8 mouse cellular contexts compared by ENCODE assay signal in the genomic region with DNA sequence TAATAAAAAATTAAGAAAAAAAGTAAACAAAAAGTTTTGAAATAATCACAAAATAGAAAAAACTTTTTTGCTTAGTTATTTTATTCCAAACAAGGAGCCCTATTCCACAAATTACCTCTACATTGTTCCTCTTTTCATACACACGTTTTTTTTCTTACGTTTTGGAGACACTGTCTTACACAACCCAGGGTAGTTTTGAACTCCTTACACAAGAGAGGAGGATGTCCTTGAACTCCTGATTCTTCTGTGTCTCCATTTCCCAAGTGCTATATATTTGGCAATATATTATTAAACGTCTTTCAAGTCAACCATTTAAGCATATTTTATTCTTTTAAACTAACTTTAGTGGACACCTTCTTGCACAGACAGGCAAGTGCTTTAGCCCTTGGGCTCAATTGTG. TPM values are rescaled to one million over a fixed set of nuclear protein-coding genes. Genes with fewer than 3 reads are reported as not detected.
DNase-seq lines count a peak whose midpoint lies in the region; ATAC-seq and TF ChIP-seq lines count a peak whose summit lies in the region.

No protein-coding gene starts in this region.

- peak; percentile 18; the same call in 1 of the 2 replicates for ATAC-seq in kidney, embryonic 16.5 days (ENCODE audit: low FRiP score, low TSS enrichment)
- peak; percentile 27; the same call in 1 of the 2 replicates for ATAC-seq in forebrain, embryonic 12.5 days (ENCODE audit: low FRiP score)
- no peak for ATAC-seq in limb, embryonic 12.5 days (ENCODE audit: insufficient number of reproducible peaks, insufficient read depth, low FRiP score, low TSS enrichment, low read depth)

- 20% methylated on average over 3 of the region's 3 CpGs for WGBS in kidney, embryonic 16.5 days
- WGBS in kidney, adult 2 months = 18% methylated on average over 3 of the region's 3 CpGs
- WGBS in forebrain, embryonic 12.5 days = 23% methylated on average over 3 of the region's 3 CpGs
- WGBS in limb, embryonic 12.5 days = 14% methylated on average over 3 of the region's 3 CpGs

- no peak overlapping the region for H3K27ac ChIP-seq in kidney, embryonic 16.5 days (ENCODE audit: low read length)
- no peak overlapping the region for H3K27ac ChIP-seq in kidney, adult 2 months (ENCODE audit: insufficient read depth, low read depth, low read length)
- H3K27ac ChIP-seq in forebrain, embryonic 12.5 days = no peak overlapping the region
- no peak overlapping the region for H3K27ac ChIP-seq in limb, embryonic 12.5 days

- peak overlapping the region; percentile 55 for H3ac ChIP-seq in myocyte (ENCODE audit: control insufficient read depth, insufficient read length)

- DNase-seq in kidney, adult 2 months = no peak
- DNase-seq in cerebellum, postnatal 14 days = no peak
- no peak for DNase-seq in ovary, postnatal 36 days (ENCODE audit: low spot score)
- no peak for DNase-seq in cerebellum, postnatal 4 days (ENCODE audit: low spot score in 2 of 2)

- peaks cover 38% of the 10 kb centered on the region for H3K79me2 ChIP-seq in myocyte (ENCODE audit: control insufficient read depth, insufficient read depth)

- no peak for TF ChIP-seq CTCF in kidney, adult 2 months (conservative IDR thresholded peaks at IDR 0.05; ENCODE audit: insufficient read depth, insufficient read length, low read depth, low read length)

- H3K36me3 ChIP-seq in kidney, embryonic 16.5 days (ENCODE audit: insufficient read depth, low read length) = peaks cover 27% of the 10 kb centered on the region
- peaks cover 1% of the 10 kb centered on the region for H3K36me3 ChIP-seq in kidney, adult 2 months (ENCODE audit: control insufficient read depth, insufficient read depth, low read length)
- peaks cover 27% of the 10 kb centered on the region for H3K36me3 ChIP-seq in forebrain, embryonic 12.5 days (replicated peaks)
- peaks cover 29% of the 10 kb centered on the region for H3K36me3 ChIP-seq in limb, embryonic 12.5 days
- peaks cover 22% of the 10 kb centered on the region for H3K36me3 ChIP-seq in myocyte (ENCODE audit: control insufficient read depth, insufficient read depth)

- H3K4me1 ChIP-seq in kidney, embryonic 16.5 days (ENCODE audit: insufficient read depth, low read length) = peaks cover 5% of the 10 kb centered on the region
- H3K4me1 ChIP-seq in kidney, adult 2 months (ENCODE audit: control insufficient read depth, insufficient read depth, low read length) = peaks cover 5% of the 10 kb centered on the region; the same call in 1 of the 2 replicates
- H3K4me1 ChIP-seq in forebrain, embryonic 12.5 days = peaks cover 8% of the 10 kb centered on the region
- H3K4me1 ChIP-seq in limb, embryonic 12.5 days (replicated peaks) = peaks cover 4% of the 10 kb centered on the region

- 0 out of 2 replicates have a peak overlapping the region, but pooled peaks have one; percentile 29 for H3K4me2 ChIP-seq in kidney, embryonic 16.5 days (replicated peaks; ENCODE audit: low read depth, low read length)
- H3K4me2 ChIP-seq in forebrain, embryonic 12.5 days = peak overlapping the region; percentile 89
- peak overlapping the region; percentile 80; the same call in 1 of the 2 replicates for H3K4me2 ChIP-seq in limb, embryonic 12.5 days
- H3K4me2 ChIP-seq in myocyte (ENCODE audit: low read depth) = peak overlapping the region; percentile 27

- no peak overlapping the region for H3K9ac ChIP-seq in kidney, embryonic 16.5 days (replicated peaks; ENCODE audit: low read length)
- no peak overlapping the region for H3K9ac ChIP-seq in forebrain, embryonic 12.5 days
- H3K9ac ChIP-seq in limb, embryonic 12.5 days (replicated peaks) = no peak overlapping the region

- no peak for TF ChIP-seq POLR2A in kidney, adult 2 months (IDR thresholded peaks at IDR 0.05; ENCODE audit: low read depth, low read length)
- TF ChIP-seq POLR2A in myocyte (IDR thresholded peaks at IDR 0.05; ENCODE audit: insufficient read length, low read depth) = no peak

- H3K9me3 ChIP-seq in kidney, embryonic 16.5 days (ENCODE audit: low read length) = no peaks in the 10 kb centered on the region
- H3K9me3 ChIP-seq in forebrain, embryonic 12.5 days = no peaks in the 10 kb centered on the region
- no peaks in the 10 kb centered on the region for H3K9me3 ChIP-seq in limb, embryonic 12.5 days

- H3K4me3 ChIP-seq in kidney, embryonic 16.5 days (ENCODE audit: low read length) = peak overlapping the region; percentile 98; the same call in 1 of the 2 replicates
- no peak overlapping the region for H3K4me3 ChIP-seq in kidney, adult 2 months (ENCODE audit: insufficient read depth, low read depth, low read length)
- H3K4me3 ChIP-seq in forebrain, embryonic 12.5 days (replicated peaks) = peak overlapping the region; percentile 97; the same call in 1 of the 2 replicates
- peak overlapping the region; percentile 97 for H3K4me3 ChIP-seq in limb, embryonic 12.5 days (replicated peaks)
- H3K4me3 ChIP-seq in myocyte = peak overlapping the region; percentile 89

- no peaks in the 10 kb centered on the region for H3K27me3 ChIP-seq in kidney, embryonic 16.5 days (ENCODE audit: insufficient read depth, low read length)
- no peaks in the 10 kb centered on the region for H3K27me3 ChIP-seq in kidney, adult 2 months (replicated peaks; ENCODE audit: control insufficient read depth, insufficient read depth, low read length)
- H3K27me3 ChIP-seq in forebrain, embryonic 12.5 days = no peaks in the 10 kb centered on the region
- H3K27me3 ChIP-seq in limb, embryonic 12.5 days = no peaks in the 10 kb centered on the region
- peaks cover 8% of the 10 kb centered on the region for H3K27me3 ChIP-seq in myocyte (ENCODE audit: control insufficient read depth, insufficient read depth, insufficient read length)

TF ChIP-seq in myocyte, 11 proteins besides CTCF, POLR2A, EP300 and RAD21:
- no peak for TF ChIP-seq MAX (IDR thresholded peaks at IDR 0.05; ENCODE audit: low read depth)

RNA-seq across cellular contexts. Expression of gene Uqcrc1, which starts 0.4 kb away (rescaled TPM):
- 621 and 666 TPM in 2 replicates for polyA plus RNA-seq in kidney, embryonic 16.5 days (2015; fragmentation: Nextera tagmentation; extraction: Ambion mirVana)
- polyA plus RNA-seq in kidney, adult 2 months (2012; rRNA removed) = 1,190 and 1,260 TPM in 2 replicates
- 353 and 359 TPM in 2 replicates for polyA plus RNA-seq in forebrain, embryonic 12.5 days (2016; fragmentation: Nextera tagmentation; extraction: Ambion mirVana)
- 439 and 444 TPM in 2 replicates for polyA plus RNA-seq in limb, embryonic 12.5 days (2016; fragmentation: Nextera tagmentation; extraction: Ambion mirVana)
- 468 TPM for polyA plus RNA-seq in myocyte (2012; fragmentation: generic; extraction: Trizol)

RNA-seq across cellular contexts. Expression of gene Col7a1, which starts 17.4 kb away (rescaled TPM):
- 2.9 and 3.9 TPM in 2 replicates for polyA plus RNA-seq in kidney, embryonic 16.5 days (2015; fragmentation: Nextera tagmentation; extraction: Ambion mirVana)
- 1.8 and 2.3 TPM in 2 replicates for polyA plus RNA-seq in kidney, adult 2 months (2012; rRNA removed)
- polyA plus RNA-seq in forebrain, embryonic 12.5 days (2016; fragmentation: Nextera tagmentation; extraction: Ambion mirVana) = 2.2 and 3.2 TPM in 2 replicates
- 8.0 TPM in 2 replicates for polyA plus RNA-seq in limb, embryonic 12.5 days (2016; fragmentation: Nextera tagmentation; extraction: Ambion mirVana)
- 8.4 TPM for polyA plus RNA-seq in myocyte (2012; fragmentation: generic; extraction: Trizol)

RNA-seq across cellular contexts. Expression of gene Tmem89, which starts 21.6 kb away (rescaled TPM):
- polyA plus RNA-seq in kidney, embryonic 16.5 days (2015; fragmentation: Nextera tagmentation; extraction: Ambion mirVana) = not detected in 2 replicates
- 0.08 TPM in 1 of 2 replicates, not detected in the other for polyA plus RNA-seq in kidney, adult 2 months (2012; rRNA removed)
- polyA plus RNA-seq in forebrain, embryonic 12.5 days (2016; fragmentation: Nextera tagmentation; extraction: Ambion mirVana) = not detected in 2 replicates
- not detected in 2 replicates for polyA plus RNA-seq in limb, embryonic 12.5 days (2016; fragmentation: Nextera tagmentation; extraction: Ambion mirVana)
- not detected for polyA plus RNA-seq in myocyte (2012; fragmentation: generic; extraction: Trizol)

RNA-seq across cellular contexts. Expression of gene Ucn2, which starts 49.8 kb away (rescaled TPM):
- 0.31 TPM in 1 of 2 replicates, not detected in the other for polyA plus RNA-seq in kidney, embryonic 16.5 days (2015; fragmentation: Nextera tagmentation; extraction: Ambion mirVana)
- polyA plus RNA-seq in kidney, adult 2 months (2012; rRNA removed) = 0.11 and 0.18 TPM in 2 replicates
- not detected in 2 replicates for polyA plus RNA-seq in forebrain, embryonic 12.5 days (2016; fragmentation: Nextera tagmentation; extraction: Ambion mirVana)
- 0.37 TPM in 1 of 2 replicates, not detected in the other for polyA plus RNA-seq in limb, embryonic 12.5 days (2016; fragmentation: Nextera tagmentation; extraction: Ambion mirVana)
- polyA plus RNA-seq in myocyte (2012; fragmentation: generic; extraction: Trizol) = 0.17 TPM

RNA-seq across cellular contexts. Expression of gene Pfkfb4, which starts 55.6 kb away (rescaled TPM):
- polyA plus RNA-seq in kidney, embryonic 16.5 days (2015; fragmentation: Nextera tagmentation; extraction: Ambion mirVana) = 10.4 and 10.9 TPM in 2 replicates
- 10.6 and 11.3 TPM in 2 replicates for polyA plus RNA-seq in kidney, adult 2 months (2012; rRNA removed)
- polyA plus RNA-seq in forebrain, embryonic 12.5 days (2016; fragmentation: Nextera tagmentation; extraction: Ambion mirVana) = 16.5 and 18.4 TPM in 2 replicates
- polyA plus RNA-seq in limb, embryonic 12.5 days (2016; fragmentation: Nextera tagmentation; extraction: Ambion mirVana) = 13.4 and 16.3 TPM in 2 replicates
- 4.4 TPM for polyA plus RNA-seq in myocyte (2012; fragmentation: generic; extraction: Trizol)

Comparison
In these comparisons a context has a peak if more than half of its experiments do, and no peak if none do; other contexts are left out.
1. H3K4me2 ChIP-seq: peak in every context shown above with its lines; median percentile 89 in forebrain, embryonic 12.5 days; 80 in limb, embryonic 12.5 days; 29 in kidney, embryonic 16.5 days; 27 in myocyte.